Mouse (Mus musculus) cortical plate, adult 2 months (tissue): ENCODE measurements at regions not wholly inside any gene's neighbourhood (a gene's known extent, or its start where the extent isn't known, plus 50 kb on each side); places are given as distances from the start of the nearest gene placed in this dataset.

Experiments used
- CTCF ChIP-seq: fragments of 200-500 bp; IDR thresholded peaks from 2 replicates; pipeline ENCODE4 v1.5.1; 2011; ENCODE audit warnings: mild to moderate bottlenecking, control low read depth, low read length; ENCODE audit not compliant: insufficient read depth; ENCODE audit errors: extremely low read depth
- POLR2A ChIP-seq: fragments of 200-500 bp; IDR thresholded peaks from 2 replicates; pipeline ENCODE4 v1.6.1; 2011; ENCODE audit warnings: mild to moderate bottlenecking, low read length, control low read depth; ENCODE audit not compliant: insufficient read depth; ENCODE audit errors: extremely low read depth

- no peak for TF ChIP-seq CTCF
- TF ChIP-seq POLR2A = no peak
Measured at GRCm38 (mm10) chr5:74777381-74778075, 74.8 kb upstream of the Lnx1 start.
